Mouse (Mus musculus): ENCODE measurements around the gene Btla.

Gene Btla

DNA sequence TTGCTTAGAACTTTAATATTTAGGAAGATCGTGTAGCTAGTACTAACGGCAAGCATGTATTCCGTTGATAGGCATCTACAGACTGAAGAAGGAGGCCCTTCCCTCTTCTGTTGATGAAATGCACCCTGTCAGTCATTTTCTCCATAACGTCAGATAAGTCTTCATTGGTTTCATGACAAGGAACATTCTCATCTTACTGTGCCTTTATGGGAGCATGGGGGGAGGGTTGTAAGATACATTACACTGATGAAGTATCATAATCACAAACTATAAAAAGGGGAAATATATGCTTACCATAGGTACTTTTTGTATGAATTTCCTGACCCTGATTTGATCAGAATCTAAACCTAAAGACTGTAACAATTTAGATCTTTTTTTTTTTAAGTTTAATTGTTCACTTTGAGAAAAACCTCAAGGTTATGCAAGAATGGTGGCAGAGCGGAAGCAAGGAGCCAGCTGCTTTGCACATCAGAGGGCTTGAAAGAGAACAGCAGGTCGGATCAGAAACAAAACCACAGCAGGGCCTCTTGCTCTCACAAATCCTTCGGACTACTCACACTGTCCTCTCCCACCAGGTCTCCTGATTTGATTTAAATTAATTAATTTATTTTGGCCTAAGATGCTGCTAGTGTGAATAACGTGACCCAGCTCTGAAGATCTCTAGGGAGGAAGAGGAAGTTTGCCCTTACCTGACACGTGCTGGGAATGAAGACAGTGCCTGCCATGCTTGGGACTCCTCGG lies at the start of gene Btla:
Gene Btla (plus strand): TSS at position 668 of the 741 bp plus-strand sequence.
- no peak for DNase-seq (ENCODE audit: extremely low read depth, low read depth)

- no peak for DNase-seq (ENCODE audit: extremely low read depth, low read depth)
Observed at GRCm38 (mm10) chr16:45178552-45178951, 45.6 kb upstream of the Btla start.

DNA sequence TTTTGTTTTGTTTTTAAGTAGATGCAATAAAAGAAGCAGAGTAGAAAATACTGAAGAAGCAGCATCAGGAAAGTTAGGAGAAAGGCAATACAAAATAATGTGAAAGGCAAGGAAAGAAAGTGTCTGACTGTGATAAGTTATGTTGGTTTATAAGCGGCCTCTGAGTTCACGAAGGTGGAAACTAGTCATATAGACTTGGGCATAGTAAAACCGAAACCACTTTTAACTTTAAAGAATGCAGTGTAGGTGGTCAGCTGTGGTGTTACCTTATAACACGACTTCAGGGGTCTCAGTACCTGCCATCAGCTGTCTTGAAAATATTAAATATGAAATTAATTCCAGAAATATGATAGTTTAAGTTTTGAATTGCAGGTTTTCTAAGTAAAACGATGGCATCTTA lies 42.3 kb upstream of the Btla start:
- no peak for DNase-seq (ENCODE audit: extremely low read depth, low read depth)

- peak; percentile 41 for DNase-seq (ENCODE audit: extremely low read depth, low read depth)
Observed at GRCm38 (mm10) chr16:45192613-45193012, 31.5 kb upstream of the Btla start.

DNA sequence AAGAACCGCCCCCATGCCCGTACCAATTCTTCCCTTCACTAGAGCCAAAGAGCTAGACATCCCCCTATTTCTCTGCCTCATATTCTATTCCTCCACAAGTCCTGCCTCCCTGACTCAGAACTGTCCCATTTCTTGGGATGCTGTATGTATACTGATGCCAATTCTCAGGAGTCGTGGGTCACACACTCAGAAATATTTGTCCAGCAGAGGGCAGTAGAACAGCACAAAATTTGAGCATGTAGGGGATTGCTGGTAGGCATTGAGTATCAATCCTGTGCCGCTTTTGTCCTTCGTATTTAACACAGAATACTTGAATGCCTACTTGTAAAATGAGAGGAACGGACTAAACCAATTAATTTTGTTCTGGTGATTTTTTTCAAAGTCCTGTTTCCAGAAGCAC lies 27.3 kb upstream of the Btla start:
- peak; percentile 50 for DNase-seq (ENCODE audit: extremely low read depth, low read depth)

DNA sequence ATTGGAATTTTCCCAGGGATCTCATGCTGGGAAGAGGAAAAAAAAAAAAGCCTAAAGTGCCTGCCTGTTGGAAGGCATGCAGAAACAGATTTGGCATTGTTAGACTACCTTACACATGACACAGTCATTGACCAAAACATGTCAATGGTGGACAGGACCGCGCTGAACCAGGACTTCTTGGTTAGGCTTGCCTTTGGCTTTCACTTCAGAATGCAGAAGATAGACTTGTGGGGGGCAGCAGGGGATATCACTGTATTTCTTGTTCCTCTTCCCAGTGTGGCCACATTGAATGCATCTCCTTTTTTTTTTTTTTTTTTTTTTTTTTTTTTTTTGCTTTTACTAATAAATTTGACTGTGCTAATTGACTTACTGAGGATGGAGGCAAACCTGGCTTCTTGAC lies 22.7 kb upstream of the Btla start:
- DNase-seq (ENCODE audit: extremely low read depth, low read depth) = no peak

DNA sequence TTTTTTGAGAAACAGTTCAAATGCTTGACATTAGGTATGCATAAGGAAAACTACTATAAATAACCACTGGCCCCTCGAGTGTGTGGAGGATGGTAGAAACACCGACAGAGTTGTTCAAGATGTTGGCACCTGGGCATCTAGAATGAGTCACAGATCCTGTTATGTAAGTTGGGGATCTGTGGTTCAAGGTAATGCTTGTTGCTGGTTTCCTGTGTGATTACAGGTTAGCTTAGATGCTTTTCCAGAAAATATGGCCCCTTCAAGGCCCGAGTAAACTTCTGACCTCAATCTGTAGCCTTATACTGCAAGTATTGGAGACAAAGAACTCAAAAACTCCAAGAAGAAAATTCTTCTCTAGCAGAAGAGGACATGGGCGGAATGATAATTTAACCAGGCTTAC lies 19.7 kb upstream of the Btla start:
- no peak for DNase-seq (ENCODE audit: extremely low read depth, low read depth)

DNA sequence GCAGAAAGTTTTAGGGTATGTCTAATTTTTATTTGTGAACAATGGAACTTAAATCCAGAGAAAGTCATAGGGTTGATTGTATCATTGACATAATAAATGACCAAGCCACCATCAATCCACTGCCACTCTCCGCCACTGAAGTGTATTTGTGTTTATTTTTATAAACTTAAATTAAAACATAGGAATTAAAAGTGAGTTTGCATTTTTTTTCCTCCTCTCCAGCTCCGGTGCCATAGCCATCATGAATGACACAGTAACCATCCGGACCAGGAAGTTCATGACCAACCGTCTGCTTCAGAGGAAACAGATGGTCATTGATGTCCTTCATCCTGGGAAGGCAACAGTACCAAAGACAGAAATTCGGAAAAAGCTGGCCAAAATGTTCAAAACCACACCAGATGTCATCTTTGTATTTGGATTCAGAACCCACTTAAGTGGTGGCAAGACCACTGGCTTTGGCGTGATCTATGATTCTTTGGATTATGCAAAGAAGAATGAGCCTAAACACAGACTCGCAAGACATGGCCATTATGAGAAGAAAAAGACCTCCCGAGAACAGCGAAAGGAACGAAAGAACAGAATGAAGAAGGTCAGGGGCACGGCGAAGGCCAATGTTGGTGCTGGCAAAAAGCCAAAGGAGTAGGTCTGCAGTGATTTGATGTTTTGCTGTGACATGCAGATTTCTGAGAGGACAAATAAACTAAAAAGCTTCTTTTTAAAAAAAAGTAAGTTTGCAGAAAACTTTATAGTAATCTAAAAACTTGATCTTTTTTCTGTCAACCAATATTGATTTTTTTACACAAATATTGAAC lies 19.1 kb upstream of the Btla start:
- no peak for DNase-seq (ENCODE audit: extremely low read depth, low read depth)

- DNase-seq (ENCODE audit: extremely low read depth, low read depth) = no peak
Observed at GRCm38 (mm10) chr16:45222016-45222415, 2.1 kb upstream of the Btla start.

DNA sequence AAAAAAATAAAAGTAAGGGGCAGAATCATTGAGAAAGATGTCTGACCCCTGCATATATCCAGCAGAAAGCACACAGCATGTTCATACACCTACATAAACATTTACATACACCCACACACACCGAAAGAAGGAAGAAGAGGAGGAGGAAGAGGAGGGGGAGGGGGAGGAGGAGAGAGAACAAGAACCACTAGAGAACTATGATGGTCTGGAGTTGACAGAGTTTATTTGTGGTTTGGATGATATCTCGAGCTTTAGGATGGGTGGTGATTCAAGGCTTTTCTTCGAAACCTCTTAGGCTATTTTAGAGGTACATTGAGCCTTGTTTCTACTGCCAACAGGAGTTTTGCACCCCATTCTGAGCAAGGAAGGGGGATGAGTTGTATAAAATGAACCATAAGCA lies 1.3 kb upstream of the Btla start:
- DNase-seq (ENCODE audit: extremely low read depth, low read depth) = no peak

GRCm38 (mm10) chr16:45224431-45225008 lies 405 bp downstream of the Btla start:
- DNase-seq (ENCODE audit: extremely low read depth, low read depth) = no peak

- no peak for DNase-seq (ENCODE audit: extremely low read depth, low read depth)
Observed at GRCm38 (mm10) chr16:45227002-45227401, 2.9 kb downstream of the Btla start.

DNA sequence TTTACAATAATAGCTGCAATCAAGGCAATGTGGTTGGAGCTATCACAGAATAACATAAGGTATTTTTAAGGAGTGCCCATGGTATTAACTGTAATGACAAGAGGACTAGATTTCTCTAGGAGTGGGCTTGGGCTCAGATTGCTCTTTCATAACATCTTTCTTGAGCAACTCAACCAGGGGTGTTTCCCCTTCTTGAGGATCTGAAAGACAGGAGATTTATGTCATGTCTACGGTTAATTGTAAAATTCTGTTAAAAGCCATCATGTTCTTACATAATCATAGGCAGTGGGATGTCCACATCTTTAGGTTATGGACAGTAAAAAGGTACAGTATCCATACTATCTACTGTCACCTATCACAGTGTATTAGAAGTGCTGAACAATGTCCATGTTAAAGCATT lies 7.2 kb downstream of the Btla start:
- no peak for DNase-seq (ENCODE audit: extremely low read depth, low read depth)

GRCm38 (mm10) chr16:45233007-45233406 lies 8.9 kb downstream of the Btla start:
- DNase-seq (ENCODE audit: extremely low read depth, low read depth) = no peak

GRCm38 (mm10) chr16:45242700-45243099 lies 18.6 kb downstream of the Btla start:
- DNase-seq (ENCODE audit: extremely low read depth, low read depth) = no peak

GRCm38 (mm10) chr16:45244930-45245472 lies 20.9 kb downstream of the Btla start:
- DNase-seq (ENCODE audit: extremely low read depth, low read depth) = no peak

- no peak for DNase-seq (ENCODE audit: extremely low read depth, low read depth)
Observed at GRCm38 (mm10) chr16:45249761-45250160, 25.6 kb downstream of the Btla start.

- DNase-seq (ENCODE audit: extremely low read depth, low read depth) = no peak
Observed at GRCm38 (mm10) chr16:45250317-45250716, 26.2 kb downstream of the Btla start.

DNA sequence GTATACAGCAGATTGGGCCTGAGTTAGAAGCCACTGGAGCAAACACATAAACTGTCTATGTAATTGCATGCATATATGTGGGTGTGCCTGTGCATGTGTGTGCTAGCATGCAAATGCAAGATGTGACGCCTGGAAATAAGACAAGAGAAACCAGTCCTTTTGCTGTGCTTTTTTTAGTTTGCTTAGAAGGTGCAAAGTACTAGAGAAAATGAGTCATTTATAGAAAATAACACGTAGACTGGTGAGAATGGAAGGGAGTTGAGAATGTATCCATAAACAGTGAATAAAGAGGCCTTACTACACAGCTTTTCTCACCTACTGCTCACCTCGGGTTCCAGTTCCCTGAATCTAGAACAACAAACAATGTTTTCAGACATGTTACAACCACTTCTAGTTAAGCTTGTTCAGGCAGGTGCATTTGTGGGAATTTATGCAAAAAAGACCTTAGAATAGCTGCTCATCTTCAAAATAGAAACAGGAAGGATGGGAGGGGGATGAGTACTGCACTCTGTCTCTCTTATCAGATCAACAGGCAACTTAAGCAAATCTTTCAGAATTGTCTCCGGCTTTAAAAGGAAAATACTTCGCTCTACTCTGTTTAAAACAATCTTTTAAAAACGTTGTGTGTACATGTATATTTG lies 27.8 kb downstream of the Btla start:
- DNase-seq (ENCODE audit: extremely low read depth, low read depth) = no peak

- no peak for DNase-seq (ENCODE audit: extremely low read depth, low read depth)
Observed at GRCm38 (mm10) chr16:45255183-45255861, 31.2 kb downstream of the Btla start.

GRCm38 (mm10) chr16:45256895-45257294 lies 32.8 kb downstream of the Btla start:
- DNase-seq (ENCODE audit: extremely low read depth, low read depth) = no peak

All from MEL-GATA-1-ER (cell line).